Mouse (Mus musculus) C2C12 (cell line): Measurements from ENCODE around the gene Morc3.

Source experiments
- CTCF ChIP-seq: IDR thresholded peaks from one replicate; pipeline ENCODE4 v1.5.1; 2011; ENCODE audit not compliant: control insufficient read depth, insufficient read depth, insufficient read length
- USF1 ChIP-seq: IDR thresholded peaks from one replicate; pipeline ENCODE4 v1.6.1; 2011; ENCODE audit warnings: low read depth, mild to moderate bottlenecking, control low read depth, moderate library complexity

DNA sequence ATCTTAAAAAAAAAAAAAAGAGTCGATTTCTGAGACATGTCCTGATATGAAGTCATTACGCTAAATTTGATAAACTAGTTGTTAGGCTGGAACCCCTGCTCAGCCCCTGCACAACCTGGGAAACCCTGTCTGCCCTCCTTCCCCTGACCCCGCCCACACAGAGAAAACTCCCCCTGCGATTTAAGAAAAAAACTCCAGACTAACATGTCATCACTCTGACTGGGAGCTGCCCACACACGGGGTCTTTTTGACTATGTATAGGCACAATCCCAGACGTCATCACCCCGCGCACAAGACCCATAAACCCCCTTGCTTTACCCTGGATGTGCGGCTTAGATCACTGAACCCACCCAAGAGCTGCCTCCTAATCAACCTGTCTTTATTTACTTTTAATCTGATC, 1.9 kb upstream of the Morc3 start:
- TF ChIP-seq CTCF (no peak), USF1 (no peak)
